Mouse (Mus musculus) kidney, adult 2 months (tissue): ENCODE measurements at regions not wholly inside any gene's neighbourhood (a gene's known extent, or its start where the extent isn't known, plus 50 kb on each side); places are given as distances from the start of the nearest gene placed in this dataset.

Experiments
- CTCF ChIP-seq: fragments of 200-500 bp; conservative IDR thresholded peaks from 2 replicates; pipeline ENCODE4 v1.5.1; 2011; ENCODE audit warnings: low read depth, mild to moderate bottlenecking, control low read depth, low read length, moderate library complexity, mixed read lengths; ENCODE audit not compliant: insufficient read depth, insufficient read length
- POLR2A ChIP-seq: fragments of 200-500 bp; IDR thresholded peaks from one replicate; pipeline ENCODE4 v1.6.1; 2011; ENCODE audit warnings: low read depth, low read length, control low read depth

DNA sequence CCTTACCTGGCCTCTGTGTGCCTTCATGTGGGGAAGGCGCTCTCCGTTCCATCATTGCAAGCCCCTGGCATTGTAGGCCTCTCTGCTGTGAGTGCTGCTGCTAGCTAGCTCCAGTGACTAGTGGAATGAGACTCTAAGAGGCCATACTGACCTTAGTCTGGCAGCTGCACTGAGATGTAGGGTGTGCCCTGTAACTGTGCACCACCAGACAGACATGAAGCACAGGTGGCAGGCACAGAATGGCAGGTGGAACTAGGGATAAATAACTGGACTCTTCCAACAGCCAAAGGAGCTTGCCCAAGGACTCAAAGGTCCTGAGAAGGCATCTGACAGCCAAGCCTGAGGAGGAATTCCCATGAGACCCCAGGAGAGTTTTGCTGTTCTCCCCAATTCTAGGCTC lies 194.7 kb upstream of the Bcor start:
- TF ChIP-seq POLR2A (no peak), CTCF (no peak)
